Mouse (Mus musculus): ENCODE results near the gene Ipo5. TPM values are rescaled to one million over a fixed set of nuclear protein-coding genes. Genes with fewer than 3 reads are reported as not detected.

The Ipo5 gene
- polyA plus RNA-seq, 1 experiment, result 205 TPM

GRCm38 (mm10) chr14:120947104-120947503, 36.1 kb downstream of the Ipo5 start:
- Histone ChIP-seq H3K27ac (ENCODE audit: insufficient read depth, low read length) (no peak overlapping the region), H3K4me1 (ENCODE audit: control insufficient read depth, insufficient read depth, low read length) (no peaks in the 10 kb centered on the region), H3K4me3 (ENCODE audit: insufficient read depth, low read length) (no peak overlapping the region)
- TF ChIP-seq CTCF (IDR thresholded peaks at IDR 0.05; ENCODE audit: borderline replicate concordance, insufficient read depth, low read length), result no peak
- TF ChIP-seq POLR2A (IDR thresholded peaks at IDR 0.05; ENCODE audit: low read depth, low read length), result no peak

- Histone ChIP-seq H3K27ac (ENCODE audit: insufficient read depth, low read length) (no peak overlapping the region), H3K4me1 (ENCODE audit: control insufficient read depth, insufficient read depth, low read length) (no peaks in the 10 kb centered on the region), H3K4me3 (ENCODE audit: insufficient read depth, low read length) (no peak overlapping the region)
- TF ChIP-seq POLR2A (IDR thresholded peaks at IDR 0.05; ENCODE audit: low read depth, low read length), result no peak
- TF ChIP-seq CTCF (IDR thresholded peaks at IDR 0.05; ENCODE audit: borderline replicate concordance, insufficient read depth, low read length), result no peak
Observed at GRCm38 (mm10) chr14:120949002-120949401, 38.0 kb downstream of the Ipo5 start.

GRCm38 (mm10) chr14:120950068-120950467, 39.0 kb downstream of the Ipo5 start:
- no peak overlapping the region for H3K4me3 ChIP-seq (ENCODE audit: insufficient read depth, low read length)
- no peak for TF ChIP-seq POLR2A (IDR thresholded peaks at IDR 0.05; ENCODE audit: low read depth, low read length)
- TF ChIP-seq CTCF (IDR thresholded peaks at IDR 0.05; ENCODE audit: borderline replicate concordance, insufficient read depth, low read length), result no peak
- H3K4me1 ChIP-seq (ENCODE audit: control insufficient read depth, insufficient read depth, low read length), result no peaks in the 10 kb centered on the region
- H3K27ac ChIP-seq (ENCODE audit: insufficient read depth, low read length), result no peak overlapping the region

DNA sequence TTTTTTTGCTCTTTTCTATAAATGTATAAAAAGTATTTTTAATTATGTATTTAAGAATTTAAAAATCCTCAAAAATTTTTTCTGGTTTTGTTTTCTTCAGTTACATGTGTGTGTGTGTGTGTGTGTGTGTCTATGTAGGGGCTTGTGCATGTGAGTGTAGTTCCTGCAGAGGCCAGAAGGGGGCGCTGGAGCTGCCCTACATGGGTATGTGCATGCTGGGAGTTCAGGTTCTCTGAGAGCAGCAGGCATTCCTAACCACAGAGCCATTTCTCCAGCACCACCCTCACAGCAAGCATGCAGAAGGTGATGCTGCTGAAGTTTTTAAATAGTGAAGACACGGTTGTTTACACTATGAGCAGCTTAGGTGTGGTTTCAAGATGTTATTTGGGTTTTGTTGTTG, 41.4 kb downstream of the Ipo5 start:
- no peak for TF ChIP-seq POLR2A (IDR thresholded peaks at IDR 0.05; ENCODE audit: low read depth, low read length)
- TF ChIP-seq CTCF (IDR thresholded peaks at IDR 0.05; ENCODE audit: borderline replicate concordance, insufficient read depth, low read length), result 0 out of 2 replicates have a peak, but pooled peaks have one; percentile 29

GRCm38 (mm10) chr14:120960551-120960950, 49.5 kb downstream of the Ipo5 start:
- Histone ChIP-seq H3K27ac (ENCODE audit: insufficient read depth, low read length) (no peak overlapping the region), H3K4me1 (ENCODE audit: control insufficient read depth, insufficient read depth, low read length) (no peaks in the 10 kb centered on the region), H3K4me3 (ENCODE audit: insufficient read depth, low read length) (no peak overlapping the region)
- no peak for TF ChIP-seq POLR2A (IDR thresholded peaks at IDR 0.05; ENCODE audit: low read depth, low read length)
- no peak for TF ChIP-seq CTCF (IDR thresholded peaks at IDR 0.05; ENCODE audit: borderline replicate concordance, insufficient read depth, low read length)

More for the DNA sequence above, 41.4 kb downstream of the Ipo5 start:
- Histone ChIP-seq H3K27ac (ENCODE audit: insufficient read depth, low read length) (no peak overlapping the region), H3K4me1 (ENCODE audit: control insufficient read depth, insufficient read depth, low read length) (no peaks in the 10 kb centered on the region), H3K4me3 (ENCODE audit: insufficient read depth, low read length) (no peak overlapping the region)

DNA sequence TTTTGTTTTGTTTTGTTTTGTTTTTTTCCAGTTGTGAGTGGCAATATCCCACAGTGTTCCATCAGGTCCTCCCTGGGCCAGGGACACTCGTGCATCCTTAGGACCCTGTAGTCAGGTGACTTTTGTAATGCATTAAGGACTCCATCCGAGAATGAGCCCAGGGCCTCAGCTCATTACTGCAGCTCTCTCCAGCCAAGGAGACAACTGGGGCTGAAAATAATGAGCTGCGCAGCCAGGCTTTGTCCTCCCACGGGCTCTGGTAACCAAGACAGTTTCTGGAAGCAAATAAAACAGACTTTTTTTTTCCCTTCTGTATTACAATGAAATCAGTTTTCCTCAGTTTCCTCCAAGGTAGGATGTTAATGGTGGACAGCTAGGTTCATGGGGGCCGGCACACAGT, 50.0 kb downstream of the Ipo5 start:
- TF ChIP-seq CTCF (IDR thresholded peaks at IDR 0.05; ENCODE audit: borderline replicate concordance, insufficient read depth, low read length) (no peak), POLR2A (IDR thresholded peaks at IDR 0.05; ENCODE audit: low read depth, low read length) (no peak)
- H3K4me1 ChIP-seq (ENCODE audit: control insufficient read depth, insufficient read depth, low read length), result no peaks in the 10 kb centered on the region
- no peak overlapping the region for H3K4me3 ChIP-seq (ENCODE audit: insufficient read depth, low read length)
- H3K27ac ChIP-seq (ENCODE audit: insufficient read depth, low read length), result no peak overlapping the region

DNA sequence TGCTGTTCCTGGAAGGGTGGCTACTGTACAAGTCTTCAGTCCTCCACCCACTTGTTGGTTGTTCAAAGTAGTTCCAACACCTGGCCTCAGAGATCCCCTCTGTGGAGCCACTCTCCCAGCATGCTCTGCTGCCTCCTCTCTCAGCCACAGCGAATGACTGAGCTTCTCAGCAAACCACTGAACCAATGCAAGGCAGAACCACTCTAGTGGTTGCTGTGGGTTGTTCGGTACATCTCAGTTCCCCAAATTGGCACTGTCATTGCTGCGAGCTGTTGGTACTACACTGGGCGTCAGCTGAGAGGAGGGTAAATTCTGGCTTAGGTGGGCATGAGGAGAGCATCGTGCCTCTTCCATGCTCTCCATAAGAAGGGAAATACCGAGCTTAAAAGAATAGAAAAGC, 56.0 kb downstream of the Ipo5 start:
- H3K27ac ChIP-seq (ENCODE audit: insufficient read depth, low read length), result no peak overlapping the region

DNA sequence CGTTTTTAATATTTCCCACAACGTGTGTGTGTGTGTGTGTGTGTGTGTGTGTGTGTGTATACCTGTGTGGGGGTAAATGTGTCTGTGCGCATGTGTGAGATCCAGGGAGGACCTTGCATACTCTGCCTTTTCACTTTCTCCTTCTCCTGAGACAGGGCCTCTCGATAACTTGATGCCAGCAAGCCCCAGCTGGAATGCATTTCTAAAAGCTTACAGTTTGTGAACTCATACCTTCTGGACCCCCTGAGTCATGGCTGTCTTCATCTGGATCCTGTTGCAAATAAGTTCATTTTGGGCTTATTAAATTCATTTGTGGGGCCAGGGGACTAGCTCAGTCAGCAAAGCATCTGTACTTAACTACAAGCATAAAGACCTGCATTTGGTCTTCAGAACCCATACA, 57.7 kb downstream of the Ipo5 start:
- Histone ChIP-seq H3K4me1 (ENCODE audit: control insufficient read depth, insufficient read depth, low read length) (peaks cover 2% of the 10 kb centered on the region; the same call in 1 of the 2 replicates), H3K4me3 (ENCODE audit: insufficient read depth, low read length) (no peak overlapping the region), H3K27ac (ENCODE audit: insufficient read depth, low read length) (peak overlapping the region; percentile 41)
- no peak for TF ChIP-seq POLR2A (IDR thresholded peaks at IDR 0.05; ENCODE audit: low read depth, low read length)

More for the DNA sequence above, 56.0 kb downstream of the Ipo5 start:
- peaks cover 2% of the 10 kb centered on the region; the same call in 1 of the 2 replicates for H3K4me1 ChIP-seq (ENCODE audit: control insufficient read depth, insufficient read depth, low read length)
- no peak for TF ChIP-seq POLR2A (IDR thresholded peaks at IDR 0.05; ENCODE audit: low read depth, low read length)
- no peak for TF ChIP-seq CTCF (IDR thresholded peaks at IDR 0.05; ENCODE audit: borderline replicate concordance, insufficient read depth, low read length)
- no peak overlapping the region for H3K4me3 ChIP-seq (ENCODE audit: insufficient read depth, low read length)

- Histone ChIP-seq H3K4me3 (ENCODE audit: insufficient read depth, low read length) (no peak overlapping the region), H3K27ac (ENCODE audit: insufficient read depth, low read length) (no peak overlapping the region), H3K4me1 (ENCODE audit: control insufficient read depth, insufficient read depth, low read length) (peaks cover 2% of the 10 kb centered on the region; the same call in 1 of the 2 replicates)
- TF ChIP-seq POLR2A (IDR thresholded peaks at IDR 0.05; ENCODE audit: low read depth, low read length) (no peak), CTCF (IDR thresholded peaks at IDR 0.05; ENCODE audit: borderline replicate concordance, insufficient read depth, low read length) (no peak)
Observed at GRCm38 (mm10) chr14:120969673-120970072, 58.6 kb downstream of the Ipo5 start.

GRCm38 (mm10) chr14:120970637-120971036, 59.6 kb downstream of the Ipo5 start:
- no peak overlapping the region for H3K4me3 ChIP-seq (ENCODE audit: insufficient read depth, low read length)
- H3K4me1 ChIP-seq (ENCODE audit: control insufficient read depth, insufficient read depth, low read length), result peaks cover 2% of the 10 kb centered on the region; the same call in 1 of the 2 replicates
- 0 out of 2 replicates have a peak, but pooled peaks have one; percentile 3 for TF ChIP-seq CTCF (IDR thresholded peaks at IDR 0.05; ENCODE audit: borderline replicate concordance, insufficient read depth, low read length)
- no peak for TF ChIP-seq POLR2A (IDR thresholded peaks at IDR 0.05; ENCODE audit: low read depth, low read length)
- no peak overlapping the region for H3K27ac ChIP-seq (ENCODE audit: insufficient read depth, low read length)

- TF ChIP-seq CTCF (IDR thresholded peaks at IDR 0.05; ENCODE audit: borderline replicate concordance, insufficient read depth, low read length), result no peak
- no peak for TF ChIP-seq POLR2A (IDR thresholded peaks at IDR 0.05; ENCODE audit: low read depth, low read length)
- H3K4me3 ChIP-seq (ENCODE audit: insufficient read depth, low read length), result no peak overlapping the region
Observed at GRCm38 (mm10) chr14:120971313-120971712, 60.3 kb downstream of the Ipo5 start.

More at GRCm38 (mm10) chr14:120971313-120971712, 60.3 kb downstream of the Ipo5 start:
- Histone ChIP-seq H3K27ac (ENCODE audit: insufficient read depth, low read length) (no peak overlapping the region), H3K4me1 (ENCODE audit: control insufficient read depth, insufficient read depth, low read length) (peaks cover 2% of the 10 kb centered on the region; the same call in 1 of the 2 replicates)

Data from embryonic fibroblast, embryonic 13.5 days (primary cell).